Mouse (Mus musculus): ENCODE results near the gene Olfr1357. TPM values are rescaled to one million over a fixed set of nuclear protein-coding genes. Genes with fewer than 3 reads are reported as not detected.

Gene Olfr1357
- polyA plus RNA-seq, 1 experiment = not detected

DNA sequence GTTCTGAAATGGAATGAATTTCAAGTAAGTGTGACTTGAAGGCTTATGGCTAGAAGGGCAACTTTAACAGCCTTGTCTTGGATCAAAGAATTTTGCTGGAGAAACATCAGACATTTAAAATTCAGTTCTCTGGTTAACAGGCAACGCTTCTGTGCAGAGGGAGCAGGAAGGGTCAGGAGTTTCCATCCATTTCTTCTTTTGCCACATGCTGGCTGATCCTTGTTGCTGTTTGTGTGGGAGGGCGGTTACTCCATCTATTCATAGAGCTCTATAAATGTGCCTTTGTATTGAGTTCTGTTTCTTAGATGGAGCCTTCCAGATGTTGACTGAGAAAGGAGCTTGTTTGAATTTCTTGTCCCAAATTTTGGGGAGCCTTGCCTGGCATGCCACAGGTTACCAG, 47.0 kb downstream of the Olfr1357 start:
- H3K4me3 ChIP-seq (ENCODE audit: control insufficient read depth, low read depth, low read length) = no peak overlapping the region
- H3K27me3 ChIP-seq (ENCODE audit: control insufficient read depth, insufficient read depth, low read length) = no peaks in the 10 kb centered on the region
- no peak for TF ChIP-seq POLR2A (IDR thresholded peaks at IDR 0.05; ENCODE audit: control insufficient read depth, low read depth, low read length)
- no peak for TF ChIP-seq CTCF (IDR thresholded peaks at IDR 0.05; ENCODE audit: control insufficient read depth, insufficient read depth, insufficient replicate concordance, low read depth, low read length)
- H3K27ac ChIP-seq (ENCODE audit: control insufficient read depth, insufficient read depth, low read depth, low read length) = no peak overlapping the region
- no peaks in the 10 kb centered on the region for H3K36me3 ChIP-seq (ENCODE audit: control insufficient read depth, insufficient read depth, low read length)
- peaks cover 15% of the 10 kb centered on the region for H3K4me1 ChIP-seq (ENCODE audit: control insufficient read depth, insufficient read depth, low read length)

DNA sequence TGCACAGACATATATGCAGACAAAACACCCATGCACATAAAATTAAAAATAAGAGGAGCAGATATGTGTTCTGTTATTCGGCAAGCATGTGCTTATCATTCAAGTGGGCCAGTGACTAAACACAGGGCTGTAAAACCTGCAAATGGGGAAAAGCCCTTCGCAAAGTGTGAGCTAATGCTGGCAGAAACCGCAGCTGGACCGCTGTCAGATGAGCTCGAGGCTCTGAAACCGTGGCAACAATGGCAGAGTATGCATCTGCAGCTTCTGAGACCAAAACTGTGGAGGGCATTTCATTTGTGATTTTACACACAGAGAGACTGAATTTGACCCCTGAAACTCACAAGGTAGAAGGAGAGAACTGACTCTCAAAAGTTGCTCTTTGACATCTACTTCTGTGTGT, 47.5 kb downstream of the Olfr1357 start:
- TF ChIP-seq CTCF (IDR thresholded peaks at IDR 0.05; ENCODE audit: control insufficient read depth, insufficient read depth, insufficient replicate concordance, low read depth, low read length) = no peak
- TF ChIP-seq POLR2A (IDR thresholded peaks at IDR 0.05; ENCODE audit: control insufficient read depth, low read depth, low read length) = no peak
- Histone ChIP-seq H3K4me1 (ENCODE audit: control insufficient read depth, insufficient read depth, low read length) (peaks cover 13% of the 10 kb centered on the region), H3K4me3 (ENCODE audit: control insufficient read depth, low read depth, low read length) (no peak overlapping the region), H3K27ac (ENCODE audit: control insufficient read depth, insufficient read depth, low read depth, low read length) (no peak overlapping the region), H3K27me3 (ENCODE audit: control insufficient read depth, insufficient read depth, low read length) (no peaks in the 10 kb centered on the region), H3K36me3 (ENCODE audit: control insufficient read depth, insufficient read depth, low read length) (no peaks in the 10 kb centered on the region)

DNA sequence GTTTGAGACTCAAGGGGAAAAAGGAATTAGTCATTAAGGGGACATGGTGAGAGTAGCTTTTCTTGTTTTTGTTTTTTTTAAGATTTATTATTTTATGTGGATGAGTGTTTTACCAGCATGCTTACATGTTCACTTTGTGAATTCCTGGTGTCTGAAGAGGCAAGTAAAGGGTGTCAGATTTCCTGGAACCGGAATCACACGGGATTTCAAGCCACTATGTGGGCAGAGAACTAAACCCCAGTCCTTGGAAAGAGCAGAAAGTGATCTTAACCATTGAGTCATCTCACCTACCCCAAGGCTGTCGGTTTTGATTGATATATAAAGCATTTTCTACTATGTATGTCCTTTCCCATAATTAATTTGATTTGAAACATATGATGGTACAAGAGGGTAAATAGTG, 48.2 kb downstream of the Olfr1357 start:
- Histone ChIP-seq H3K4me1 (ENCODE audit: control insufficient read depth, insufficient read depth, low read length) (peaks cover 7% of the 10 kb centered on the region), H3K27me3 (ENCODE audit: control insufficient read depth, insufficient read depth, low read length) (no peaks in the 10 kb centered on the region), H3K27ac (ENCODE audit: control insufficient read depth, insufficient read depth, low read depth, low read length) (no peak overlapping the region), H3K4me3 (ENCODE audit: control insufficient read depth, low read depth, low read length) (no peak overlapping the region), H3K36me3 (ENCODE audit: control insufficient read depth, insufficient read depth, low read length) (no peaks in the 10 kb centered on the region)
- no peak for TF ChIP-seq POLR2A (IDR thresholded peaks at IDR 0.05; ENCODE audit: control insufficient read depth, low read depth, low read length)
- no peak for TF ChIP-seq CTCF (IDR thresholded peaks at IDR 0.05; ENCODE audit: control insufficient read depth, insufficient read depth, insufficient replicate concordance, low read depth, low read length)

DNA sequence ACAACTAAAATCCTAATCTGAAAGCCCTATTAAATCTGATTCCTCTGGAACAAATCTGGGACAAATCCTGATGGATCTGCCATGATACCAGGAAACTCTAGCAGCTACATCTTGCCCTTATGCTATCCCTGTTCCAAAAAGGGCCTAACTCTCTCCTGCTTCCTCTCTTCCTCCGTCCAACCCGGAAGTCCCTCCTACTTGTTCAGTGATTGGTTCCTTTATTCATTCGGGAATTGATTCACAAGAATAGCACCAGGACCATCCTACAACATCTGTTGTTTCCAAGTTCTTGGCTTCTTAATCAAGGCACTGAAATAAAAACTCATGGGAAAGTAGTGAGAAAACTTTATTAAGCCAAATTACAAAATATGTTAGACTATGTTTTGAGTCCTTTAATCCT, 48.7 kb downstream of the Olfr1357 start:
- peaks cover 2% of the 10 kb centered on the region for H3K4me1 ChIP-seq (ENCODE audit: control insufficient read depth, insufficient read depth, low read length)
- H3K4me3 ChIP-seq (ENCODE audit: control insufficient read depth, low read depth, low read length) = no peak overlapping the region
- no peak overlapping the region for H3K27ac ChIP-seq (ENCODE audit: control insufficient read depth, insufficient read depth, low read depth, low read length)
- H3K36me3 ChIP-seq (ENCODE audit: control insufficient read depth, insufficient read depth, low read length) = no peaks in the 10 kb centered on the region
- TF ChIP-seq POLR2A (IDR thresholded peaks at IDR 0.05; ENCODE audit: control insufficient read depth, low read depth, low read length) = no peak
- TF ChIP-seq CTCF (IDR thresholded peaks at IDR 0.05; ENCODE audit: control insufficient read depth, insufficient read depth, insufficient replicate concordance, low read depth, low read length) = no peak
- no peaks in the 10 kb centered on the region for H3K27me3 ChIP-seq (ENCODE audit: control insufficient read depth, insufficient read depth, low read length)

DNA sequence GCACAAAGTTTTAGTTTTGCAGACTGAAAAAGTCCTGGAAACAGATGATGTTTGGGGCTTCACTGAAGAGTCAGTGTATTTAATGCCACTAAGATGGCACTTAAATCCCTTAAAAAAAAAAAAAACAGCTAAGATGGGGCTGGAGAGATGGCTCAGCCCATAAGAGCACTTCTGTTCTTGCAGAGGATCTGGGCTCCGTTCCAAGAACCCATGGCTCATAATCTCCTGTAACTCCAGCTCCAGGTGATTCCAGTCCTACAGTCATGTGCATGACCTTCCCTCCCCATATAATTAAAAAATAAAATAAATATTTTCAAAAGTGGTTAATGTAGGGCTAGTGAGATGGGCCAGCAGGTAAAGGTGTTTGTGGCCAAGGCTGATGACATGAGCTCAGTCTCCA, 52.8 kb downstream of the Olfr1357 start:
- Histone ChIP-seq H3K4me1 (ENCODE audit: control insufficient read depth, insufficient read depth, low read length) (no peaks in the 10 kb centered on the region), H3K27ac (ENCODE audit: control insufficient read depth, insufficient read depth, low read depth, low read length) (no peak overlapping the region), H3K27me3 (ENCODE audit: control insufficient read depth, insufficient read depth, low read length) (no peaks in the 10 kb centered on the region), H3K4me3 (ENCODE audit: control insufficient read depth, low read depth, low read length) (no peak overlapping the region), H3K36me3 (ENCODE audit: control insufficient read depth, insufficient read depth, low read length) (no peaks in the 10 kb centered on the region)
- TF ChIP-seq CTCF (IDR thresholded peaks at IDR 0.05; ENCODE audit: control insufficient read depth, insufficient read depth, insufficient replicate concordance, low read depth, low read length) (no peak), POLR2A (IDR thresholded peaks at IDR 0.05; ENCODE audit: control insufficient read depth, low read depth, low read length) (no peak)

Other genes with a start within 250 kb of the Olfr1357 start
- gene Rrp1, start 205.0 kb downstream of the Olfr1357 start, polyA plus RNA-seq (2012; rRNA removed) = 349 and 360 TPM in 2 replicates
- gene Cstb, start 192.4 kb downstream of the Olfr1357 start, polyA plus RNA-seq (2012; rRNA removed) = 17.6 and 20.3 TPM in 2 replicates
- 3.9 and 4.1 TPM in 2 replicates for gene Pdxk, start 153.1 kb downstream of the Olfr1357 start, polyA plus RNA-seq (2012; rRNA removed)
- 0.54 and 0.67 TPM in 2 replicates for gene Olfr1358, start 100.6 kb downstream of the Olfr1357 start, polyA plus RNA-seq (2012; rRNA removed)
- 11.1 and 12.0 TPM in 2 replicates for gene Ilvbl, start 43.7 kb downstream of the Olfr1357 start, polyA plus RNA-seq (2012; rRNA removed)
- 1.4 and 1.6 TPM in 2 replicates for gene Syde1, start 26.1 kb downstream of the Olfr1357 start, polyA plus RNA-seq (2012; rRNA removed)
- not detected in 2 replicates for gene Casp14, start 100.2 kb upstream of the Olfr1357 start, polyA plus RNA-seq (2012; rRNA removed)
- 93.9 and 119 TPM in 2 replicates for gene Ccdc105, start 135.0 kb upstream of the Olfr1357 start, polyA plus RNA-seq (2012; rRNA removed)
- gene Slc1a6, start 162.4 kb upstream of the Olfr1357 start, polyA plus RNA-seq (2012; rRNA removed) = 0.65 and 0.85 TPM in 2 replicates
- gene Olfr1356, start 234.1 kb upstream of the Olfr1357 start, polyA plus RNA-seq (2012; rRNA removed) = not detected in 2 replicates